Mouse (Mus musculus): ENCODE results near the gene Retnla. TPM values are rescaled to one million over a fixed set of nuclear protein-coding genes. Genes with fewer than 3 reads are reported as not detected.
"Not testable (repeated sequence)": the region's sequence is repeated elsewhere in the genome, so short reads cannot be mapped to it uniquely, and the experiment has no call there.

Gene Retnla
- total RNA-seq (2021), result 4.1 and 5.8 TPM in 2 replicates
- long read RNA-seq, partial matches to known transcripts, result 2 of 2 reads
- long read RNA-seq, other reads (novel, unspliced or antisense), result 0 of 2 reads

- no peak for DNase-seq
These were observed at the start of gene Retnla for GRCm38 (mm10) chr16:48842266-48842665. Gene Retnla (plus strand): TSS chr16:48842551.

- DNase-seq, result no peak
These were observed 44.1 kb upstream of the Retnla start for GRCm38 (mm10) chr16:48798285-48798684.

GRCm38 (mm10) chr16:48799470-48799869 lies 42.9 kb upstream of the Retnla start:
- no peak for DNase-seq

- DNase-seq, result no peak
These were observed 41.4 kb upstream of the Retnla start for GRCm38 (mm10) chr16:48800906-48801305.

GRCm38 (mm10) chr16:48805412-48805811 lies 36.9 kb upstream of the Retnla start:
- DNase-seq, result no peak

- DNase-seq, result no peak
These were observed 35.8 kb upstream of the Retnla start for GRCm38 (mm10) chr16:48806521-48806920.

- peak; percentile 7 for DNase-seq
These were observed 33.0 kb upstream of the Retnla start for GRCm38 (mm10) chr16:48809374-48809773.

GRCm38 (mm10) chr16:48811881-48812436 lies 30.4 kb upstream of the Retnla start:
- DNase-seq, result no peak

- DNase-seq, result no peak
These were observed 25.7 kb upstream of the Retnla start, which contains the start of gene Retnlb for GRCm38 (mm10) chr16:48816695-48817094. Gene Retnlb (plus strand): TSS chr16:48816856.

- no peak for DNase-seq
These were observed 23.8 kb upstream of the Retnla start for GRCm38 (mm10) chr16:48818524-48818923.

GRCm38 (mm10) chr16:48826474-48826873 lies 15.9 kb upstream of the Retnla start:
- DNase-seq, result no peak

GRCm38 (mm10) chr16:48827625-48828024 lies 14.7 kb upstream of the Retnla start:
- no peak for DNase-seq

- no peak for DNase-seq
These were observed 13.3 kb upstream of the Retnla start for GRCm38 (mm10) chr16:48829060-48829459.

- DNase-seq, result no peak
These were observed 10.3 kb upstream of the Retnla start for GRCm38 (mm10) chr16:48832055-48832454.

GRCm38 (mm10) chr16:48833626-48834025 lies 8.7 kb upstream of the Retnla start:
- not testable (repeated sequence) for DNase-seq

- DNase-seq, result no peak
These were observed 1.5 kb downstream of the Retnla start for GRCm38 (mm10) chr16:48843671-48844386.

GRCm38 (mm10) chr16:48865004-48865403 lies 22.7 kb downstream of the Retnla start:
- not testable (repeated sequence) for DNase-seq

- no peak for DNase-seq
These were observed 25.3 kb downstream of the Retnla start for GRCm38 (mm10) chr16:48867690-48868089.

GRCm38 (mm10) chr16:48868663-48869062 lies 26.3 kb downstream of the Retnla start:
- no peak for DNase-seq

- no peak for DNase-seq
These were observed 27.3 kb downstream of the Retnla start for GRCm38 (mm10) chr16:48869671-48870070.

GRCm38 (mm10) chr16:48871754-48872153 lies 29.4 kb downstream of the Retnla start:
- DNase-seq, result no peak

- DNase-seq, result no peak
These were observed 30.0 kb downstream of the Retnla start, which contains the start of gene Retnlg for GRCm38 (mm10) chr16:48872321-48872720. Gene Retnlg (plus strand): TSS chr16:48872621.

GRCm38 (mm10) chr16:48890733-48891132 lies 48.4 kb downstream of the Retnla start:
- DNase-seq, result no peak

Data from adrenal gland, postnatal 25 days (tissue).